Mouse (Mus musculus): ENCODE measurements around the gene Slc8a2. TPM values are rescaled to one million over a fixed set of nuclear protein-coding genes. Genes with fewer than 3 reads are reported as not detected.
A peak's percentile ranks its signal among the peaks of the same experiment; 100 is the strongest.

The Slc8a2 gene
- polyA plus RNA-seq, 1 experiment from 2014 or later = 0.13 TPM

- Histone ChIP-seq H3K27me3 (no peaks in the 10 kb centered on the region), H3K9ac (no peak overlapping the region), H3K9me3 (replicated peaks) (no peaks in the 10 kb centered on the region), H3K4me2 (no peak overlapping the region), H3K4me1 (replicated peaks) (peaks cover 28% of the 10 kb centered on the region), H3K27ac (no peak overlapping the region), H3K4me3 (no peak overlapping the region), H3K36me3 (peaks cover 13% of the 10 kb centered on the region; the same call in 1 of the 2 replicates)
- no peak for ATAC-seq (replicated peaks; ENCODE audit: insufficient number of reproducible peaks, insufficient read depth, low FRiP score, low read depth)
- 72% methylated on average over 5 of the region's 5 CpGs for WGBS
Observed at GRCm38 (mm10) chr7:16102686-16103226, 26.9 kb upstream of the Slc8a2 start.

- WGBS = 78% methylated on average over 6 of the region's 6 CpGs
- no peaks in the 10 kb centered on the region for H3K27me3 ChIP-seq
- no peak overlapping the region for H3K4me3 ChIP-seq
- H3K36me3 ChIP-seq = peaks cover 21% of the 10 kb centered on the region
- H3K9ac ChIP-seq = no peak overlapping the region
- H3K4me1 ChIP-seq (replicated peaks) = peaks cover 27% of the 10 kb centered on the region
- no peaks in the 10 kb centered on the region for H3K9me3 ChIP-seq (replicated peaks)
- H3K4me2 ChIP-seq = no peak overlapping the region
- no peak overlapping the region for H3K27ac ChIP-seq
- no peak for ATAC-seq (replicated peaks; ENCODE audit: insufficient number of reproducible peaks, insufficient read depth, low FRiP score, low read depth)
Observed at GRCm38 (mm10) chr7:16103760-16104159, 25.9 kb upstream of the Slc8a2 start.

- Histone ChIP-seq H3K4me3 (no peak overlapping the region), H3K4me1 (replicated peaks) (peaks cover 19% of the 10 kb centered on the region), H3K4me2 (no peak overlapping the region), H3K9ac (no peak overlapping the region), H3K27me3 (no peaks in the 10 kb centered on the region), H3K27ac (no peak overlapping the region), H3K36me3 (peaks cover 31% of the 10 kb centered on the region), H3K9me3 (replicated peaks) (no peaks in the 10 kb centered on the region)
- WGBS = 91% methylated on average over 7 of the region's 7 CpGs
- ATAC-seq (replicated peaks; ENCODE audit: insufficient number of reproducible peaks, insufficient read depth, low FRiP score, low read depth) = no peak
Observed at GRCm38 (mm10) chr7:16104611-16105388, 24.8 kb upstream of the Slc8a2 start.

- Histone ChIP-seq H3K9me3 (replicated peaks) (no peaks in the 10 kb centered on the region), H3K9ac (no peak overlapping the region), H3K4me2 (no peak overlapping the region), H3K27ac (no peak overlapping the region), H3K4me3 (no peak overlapping the region), H3K36me3 (peaks cover 63% of the 10 kb centered on the region), H3K4me1 (replicated peaks) (peaks cover under 1% of the 10 kb centered on the region; the same call in 1 of the 2 replicates), H3K27me3 (no peaks in the 10 kb centered on the region)
- ATAC-seq (replicated peaks; ENCODE audit: insufficient number of reproducible peaks, insufficient read depth, low FRiP score, low read depth) = no peak
- 90% methylated on average over 9 of the region's 9 CpGs for WGBS
Observed at GRCm38 (mm10) chr7:16108886-16109542, 20.6 kb upstream of the Slc8a2 start.

GRCm38 (mm10) chr7:16110158-16110557, 19.5 kb upstream of the Slc8a2 start:
- no peak overlapping the region for H3K4me2 ChIP-seq
- WGBS = 90% methylated on average over 8 of the region's 8 CpGs

GRCm38 (mm10) chr7:16111284-16112090, 18.1 kb upstream of the Slc8a2 start:
- H3K9ac ChIP-seq = no peak overlapping the region
- no peak overlapping the region for H3K27ac ChIP-seq
- 89% methylated on average over 7 of the region's 7 CpGs for WGBS
- no peak overlapping the region for H3K4me2 ChIP-seq
- no peak overlapping the region for H3K4me3 ChIP-seq
- ATAC-seq (replicated peaks; ENCODE audit: insufficient number of reproducible peaks, insufficient read depth, low FRiP score, low read depth) = no peak
- H3K27me3 ChIP-seq = no peaks in the 10 kb centered on the region
- H3K36me3 ChIP-seq = peaks cover 88% of the 10 kb centered on the region
- no peaks in the 10 kb centered on the region for H3K9me3 ChIP-seq (replicated peaks)
- no peaks in the 10 kb centered on the region for H3K4me1 ChIP-seq (replicated peaks)

More at GRCm38 (mm10) chr7:16110158-16110557, 19.5 kb upstream of the Slc8a2 start:
- no peak overlapping the region for H3K4me3 ChIP-seq
- no peaks in the 10 kb centered on the region for H3K9me3 ChIP-seq (replicated peaks)
- H3K27ac ChIP-seq = no peak overlapping the region
- no peak for ATAC-seq (replicated peaks; ENCODE audit: insufficient number of reproducible peaks, insufficient read depth, low FRiP score, low read depth)
- H3K36me3 ChIP-seq = peaks cover 74% of the 10 kb centered on the region
- no peaks in the 10 kb centered on the region for H3K27me3 ChIP-seq
- no peak overlapping the region for H3K9ac ChIP-seq
- H3K4me1 ChIP-seq (replicated peaks) = no peaks in the 10 kb centered on the region

- Histone ChIP-seq H3K4me1 (replicated peaks) (peaks cover 10% of the 10 kb centered on the region), H3K27me3 (no peaks in the 10 kb centered on the region), H3K36me3 (peaks cover 59% of the 10 kb centered on the region), H3K4me2 (no peak overlapping the region), H3K27ac (no peak overlapping the region), H3K9me3 (replicated peaks) (no peaks in the 10 kb centered on the region), H3K4me3 (no peak overlapping the region), H3K9ac (no peak overlapping the region)
- ATAC-seq (replicated peaks; ENCODE audit: insufficient number of reproducible peaks, insufficient read depth, low FRiP score, low read depth) = no peak
- WGBS = 95% methylated on average over 7 of the region's 7 CpGs
Observed at GRCm38 (mm10) chr7:16116418-16116817, 13.2 kb upstream of the Slc8a2 start.

GRCm38 (mm10) chr7:16117100-16117499, 12.5 kb upstream of the Slc8a2 start:
- Histone ChIP-seq H3K4me3 (no peak overlapping the region), H3K4me1 (replicated peaks) (peaks cover 10% of the 10 kb centered on the region), H3K36me3 (peaks cover 53% of the 10 kb centered on the region), H3K9ac (no peak overlapping the region), H3K27ac (no peak overlapping the region), H3K27me3 (no peaks in the 10 kb centered on the region), H3K4me2 (no peak overlapping the region), H3K9me3 (replicated peaks) (no peaks in the 10 kb centered on the region)
- no peak for ATAC-seq (replicated peaks; ENCODE audit: insufficient number of reproducible peaks, insufficient read depth, low FRiP score, low read depth)
- 84% methylated on average over 3 of the region's 3 CpGs for WGBS

- Histone ChIP-seq H3K9me3 (replicated peaks) (no peaks in the 10 kb centered on the region), H3K27ac (peak within 1 kb of the TSS; percentile 86), H3K27me3 (no peaks in the 10 kb centered on the region), H3K4me3 (peak within 1 kb of the TSS; percentile 64), H3K9ac (peak within 1 kb of the TSS; percentile 66), H3K36me3 (peaks cover 27% of the 10 kb centered on the region), H3K4me2 (peak within 1 kb of the TSS; percentile 65), H3K4me1 (replicated peaks) (peaks cover 10% of the 10 kb centered on the region)
- WGBS = 1% methylated on average over 33 of the region's 33 CpGs
- peak; percentile 74 for ATAC-seq (replicated peaks; ENCODE audit: insufficient number of reproducible peaks, insufficient read depth, low FRiP score, low read depth)
Observed at GRCm38 (mm10) chr7:16119569-16120261, 9.9 kb upstream of the Slc8a2 start, which contains the start of gene Kptn. Gene Kptn (plus strand): TSS chr7:16119895.

- no peak for ATAC-seq (replicated peaks; ENCODE audit: insufficient number of reproducible peaks, insufficient read depth, low FRiP score, low read depth)
- no peak overlapping the region for H3K27ac ChIP-seq
- H3K4me3 ChIP-seq = peak overlapping the region; percentile 64
- no peaks in the 10 kb centered on the region for H3K27me3 ChIP-seq
- no peaks in the 10 kb centered on the region for H3K9me3 ChIP-seq (replicated peaks)
- H3K36me3 ChIP-seq = peaks cover 25% of the 10 kb centered on the region
- peaks cover 10% of the 10 kb centered on the region for H3K4me1 ChIP-seq (replicated peaks)
- peak overlapping the region; percentile 65 for H3K4me2 ChIP-seq
- WGBS = 38% methylated on average over 9 of the region's 9 CpGs
- H3K9ac ChIP-seq = peak overlapping the region; percentile 66
Observed at GRCm38 (mm10) chr7:16120262-16120600, 9.4 kb upstream of the Slc8a2 start.

Measured in heart, embryonic 15.5 days (tissue).